Mouse (Mus musculus): ENCODE results near the gene Rpl13a. TPM values are rescaled to one million over a fixed set of nuclear protein-coding genes. Genes with fewer than 3 reads are reported as not detected.

Gene Rpl13a
- polyA plus RNA-seq, 1 experiment from 2014 or later = 1,060 TPM

GRCm38 (mm10) chr7:45164833-45165232 lies 36.3 kb upstream of the Rpl13a start:
- H3K4me1 ChIP-seq = peaks cover 41% of the 10 kb centered on the region
- H3K9me3 ChIP-seq = peaks cover 13% of the 10 kb centered on the region
- WGBS = 56% methylated on average over 5 of the region's 5 CpGs

GRCm38 (mm10) chr7:45163735-45164490 lies 35.4 kb upstream of the Rpl13a start, which contains the start of gene Slc17a7:
Gene Slc17a7, plus strand, starts transcription at chr7:45163949.
- H3K36me3 ChIP-seq = peaks cover 21% of the 10 kb centered on the region
- DNase-seq (ENCODE audit: low spot score) = no peak
- H3K9me3 ChIP-seq = peaks cover 3% of the 10 kb centered on the region
- H3K4me3 ChIP-seq = peak within 1 kb of the TSS; percentile 61
- WGBS = 2% methylated on average over 39 of the region's 41 CpGs
- peaks cover 41% of the 10 kb centered on the region for H3K4me1 ChIP-seq
- H3K27ac ChIP-seq = peak within 1 kb of the TSS; percentile 69; the same call in 1 of the 2 replicates
- H3K27me3 ChIP-seq (ENCODE audit: insufficient read depth, poor library complexity, severe bottlenecking) = peaks cover 66% of the 10 kb centered on the region

More at GRCm38 (mm10) chr7:45164833-45165232, 36.3 kb upstream of the Rpl13a start:
- Histone ChIP-seq H3K36me3 (peaks cover 21% of the 10 kb centered on the region), H3K27me3 (ENCODE audit: insufficient read depth, poor library complexity, severe bottlenecking) (peaks cover 76% of the 10 kb centered on the region), H3K4me3 (no peak overlapping the region), H3K27ac (no peak overlapping the region)
- no peak for DNase-seq (ENCODE audit: low spot score)

- Histone ChIP-seq H3K36me3 (peaks cover 25% of the 10 kb centered on the region), H3K9me3 (no peaks in the 10 kb centered on the region), H3K4me3 (no peak overlapping the region), H3K4me1 (peaks cover 34% of the 10 kb centered on the region), H3K27me3 (ENCODE audit: insufficient read depth, poor library complexity, severe bottlenecking) (peaks cover 58% of the 10 kb centered on the region), H3K27ac (no peak overlapping the region)
- DNase-seq (ENCODE audit: low spot score) = no peak
- WGBS = 68% methylated on average over 9 of the region's 9 CpGs
These were observed 34.5 kb upstream of the Rpl13a start for GRCm38 (mm10) chr7:45162996-45163615.

GRCm38 (mm10) chr7:45162551-45162950 lies 34.0 kb upstream of the Rpl13a start:
- H3K27me3 ChIP-seq (ENCODE audit: insufficient read depth, poor library complexity, severe bottlenecking) = peaks cover 53% of the 10 kb centered on the region
- H3K4me3 ChIP-seq = peak overlapping the region; percentile 59
- H3K27ac ChIP-seq = no peak overlapping the region
- peaks cover 28% of the 10 kb centered on the region for H3K4me1 ChIP-seq
- DNase-seq (ENCODE audit: low spot score) = no peak
- H3K36me3 ChIP-seq = peaks cover 30% of the 10 kb centered on the region
- 28% methylated on average over 6 of the region's 6 CpGs for WGBS
- H3K9me3 ChIP-seq = no peaks in the 10 kb centered on the region

- DNase-seq (ENCODE audit: low spot score) = peak; percentile 94
- no peaks in the 10 kb centered on the region for H3K9me3 ChIP-seq
- peaks cover 46% of the 10 kb centered on the region for H3K27me3 ChIP-seq (ENCODE audit: insufficient read depth, poor library complexity, severe bottlenecking)
- peak overlapping the region; percentile 63; the same call in 1 of the 2 replicates for H3K27ac ChIP-seq
- peak overlapping the region; percentile 59 for H3K4me3 ChIP-seq
- peaks cover 35% of the 10 kb centered on the region for H3K36me3 ChIP-seq
- H3K4me1 ChIP-seq = peaks cover 23% of the 10 kb centered on the region
- 5% methylated on average over 35 of the region's 35 CpGs for WGBS
These were observed 33.3 kb upstream of the Rpl13a start for GRCm38 (mm10) chr7:45161612-45162473.

- no peak for DNase-seq (ENCODE audit: low spot score)
- peaks cover 35% of the 10 kb centered on the region for H3K36me3 ChIP-seq
- peaks cover 23% of the 10 kb centered on the region for H3K4me1 ChIP-seq
- 87% methylated on average over 3 of the region's 3 CpGs for WGBS
- H3K27ac ChIP-seq = no peak overlapping the region
- peaks cover 36% of the 10 kb centered on the region for H3K27me3 ChIP-seq (ENCODE audit: insufficient read depth, poor library complexity, severe bottlenecking)
- H3K9me3 ChIP-seq = no peaks in the 10 kb centered on the region
- no peak overlapping the region for H3K4me3 ChIP-seq
These were observed 32.3 kb upstream of the Rpl13a start for GRCm38 (mm10) chr7:45160866-45161265.

GRCm38 (mm10) chr7:45160316-45160800 lies 31.8 kb upstream of the Rpl13a start:
- Histone ChIP-seq H3K4me1 (peaks cover 23% of the 10 kb centered on the region), H3K4me3 (no peak overlapping the region), H3K36me3 (peaks cover 35% of the 10 kb centered on the region), H3K27me3 (ENCODE audit: insufficient read depth, poor library complexity, severe bottlenecking) (peaks cover 31% of the 10 kb centered on the region), H3K27ac (no peak overlapping the region), H3K9me3 (no peaks in the 10 kb centered on the region)
- WGBS = 90% methylated on average over 6 of the region's 6 CpGs
- no peak for DNase-seq (ENCODE audit: low spot score)

GRCm38 (mm10) chr7:45158991-45159390 lies 30.4 kb upstream of the Rpl13a start:
- peaks cover 17% of the 10 kb centered on the region for H3K27me3 ChIP-seq (ENCODE audit: insufficient read depth, poor library complexity, severe bottlenecking)
- H3K4me1 ChIP-seq = peaks cover 24% of the 10 kb centered on the region
- no peaks in the 10 kb centered on the region for H3K9me3 ChIP-seq
- WGBS = 94% methylated on average over 6 of the region's 6 CpGs
- H3K27ac ChIP-seq = no peak overlapping the region
- no peak overlapping the region for H3K4me3 ChIP-seq
- H3K36me3 ChIP-seq = peaks cover 35% of the 10 kb centered on the region
- no peak for DNase-seq (ENCODE audit: low spot score)

GRCm38 (mm10) chr7:45157459-45157858 lies 28.9 kb upstream of the Rpl13a start:
- no peak overlapping the region for H3K4me3 ChIP-seq
- DNase-seq (ENCODE audit: low spot score) = no peak

GRCm38 (mm10) chr7:45156206-45156605 lies 27.6 kb upstream of the Rpl13a start:
- peaks cover 13% of the 10 kb centered on the region for H3K4me1 ChIP-seq
- H3K4me3 ChIP-seq = no peak overlapping the region
- DNase-seq (ENCODE audit: low spot score) = no peak
- no peaks in the 10 kb centered on the region for H3K9me3 ChIP-seq
- WGBS = 93% methylated on average over 15 of the region's 15 CpGs
- H3K27ac ChIP-seq = no peak overlapping the region
- H3K27me3 ChIP-seq (ENCODE audit: insufficient read depth, poor library complexity, severe bottlenecking) = no peaks in the 10 kb centered on the region
- peaks cover 35% of the 10 kb centered on the region for H3K36me3 ChIP-seq

More at GRCm38 (mm10) chr7:45157459-45157858, 28.9 kb upstream of the Rpl13a start:
- no peaks in the 10 kb centered on the region for H3K9me3 ChIP-seq
- WGBS = 82% methylated on average over 14 of the region's 14 CpGs
- peaks cover 2% of the 10 kb centered on the region for H3K27me3 ChIP-seq (ENCODE audit: insufficient read depth, poor library complexity, severe bottlenecking)
- H3K27ac ChIP-seq = no peak overlapping the region
- peaks cover 19% of the 10 kb centered on the region for H3K4me1 ChIP-seq
- H3K36me3 ChIP-seq = peaks cover 35% of the 10 kb centered on the region

GRCm38 (mm10) chr7:45155590-45155989 lies 27.0 kb upstream of the Rpl13a start:
- Histone ChIP-seq H3K9me3 (no peaks in the 10 kb centered on the region), H3K36me3 (peaks cover 29% of the 10 kb centered on the region), H3K27ac (no peak overlapping the region), H3K4me3 (no peak overlapping the region), H3K27me3 (ENCODE audit: insufficient read depth, poor library complexity, severe bottlenecking) (no peaks in the 10 kb centered on the region), H3K4me1 (peaks cover 14% of the 10 kb centered on the region)
- 82% methylated on average over 9 of the region's 9 CpGs for WGBS
- DNase-seq (ENCODE audit: low spot score) = no peak

GRCm38 (mm10) chr7:45154993-45155514 lies 26.5 kb upstream of the Rpl13a start:
- Histone ChIP-seq H3K27me3 (ENCODE audit: insufficient read depth, poor library complexity, severe bottlenecking) (no peaks in the 10 kb centered on the region), H3K4me3 (peak overlapping the region; percentile 77), H3K4me1 (peaks cover 16% of the 10 kb centered on the region), H3K9me3 (no peaks in the 10 kb centered on the region), H3K27ac (peak overlapping the region; percentile 96), H3K36me3 (peaks cover 27% of the 10 kb centered on the region)
- WGBS = 74% methylated on average over 12 of the region's 12 CpGs
- no peak for DNase-seq (ENCODE audit: low spot score)

Data from heart, embryonic 10.5 days (tissue).